Mouse (Mus musculus): ENCODE results near the gene Kcng1. TPM values are rescaled to one million over a fixed set of nuclear protein-coding genes. Genes with fewer than 3 reads are reported as not detected.

Gene Kcng1
- total and polyA plus RNA-seq, 3 experiments, result 0.16 TPM; not detected in 2

- Histone ChIP-seq H3K36me3 (replicated peaks in 1 of 2; ENCODE audit: control insufficient read depth in 1 of 2, insufficient read depth in 1 of 2, low read length in 1 of 2) (peaks cover 0 to 7% of the 10 kb centered on the region in 2 experiments), H3K27ac (ENCODE audit: insufficient read depth, low read depth) (no peak overlapping the region), H3K9ac (ENCODE audit: insufficient read depth, low read depth) (no peak overlapping the region), H3K4me3 (replicated peaks in 1 of 3; ENCODE audit: low read depth in 2 of 3, low read length in 2 of 3, poor library complexity in 1 of 3) (no peak overlapping the region), H3K27me3 (replicated peaks) (peaks cover 41% of the 10 kb centered on the region), H3K79me2 (replicated peaks; ENCODE audit: control insufficient read depth, extremely low read depth, insufficient read depth, poor library complexity, severe bottlenecking) (no peaks in the 10 kb centered on the region), H3K4me1 (ENCODE audit: control insufficient read depth in 1 of 2, insufficient read depth in 2 of 2) (no peaks in the 10 kb centered on the region), H3K4me2 (ENCODE audit: insufficient read depth, low read depth, poor library complexity, severe bottlenecking) (no peak overlapping the region), H3K9me3 (replicated peaks; ENCODE audit: low read length) (peaks cover 8% of the 10 kb centered on the region)
- DNase-seq (ENCODE audit: extremely low read depth), result no peak
- TF ChIP-seq BHLHE40 (IDR thresholded peaks at IDR 0.05; ENCODE audit: low read depth, low read length), result no peak
- TF ChIP-seq MAFK (IDR thresholded peaks at IDR 0.05; ENCODE audit: insufficient replicate concordance, low read length), result no peak
- no peak for TF ChIP-seq NRF1 (IDR thresholded peaks at IDR 0.05; ENCODE audit: low read depth, low read length)
- no peak for TF ChIP-seq RAD21 (IDR thresholded peaks at IDR 0.05; ENCODE audit: low read depth, low read length)
- no peak for TF ChIP-seq ZKSCAN1 (IDR thresholded peaks at IDR 0.05; ENCODE audit: borderline replicate concordance, low read depth, low read length)
- no peak for TF ChIP-seq MYC (IDR thresholded peaks at IDR 0.05; ENCODE audit: low read depth, low read length)
- no peak for TF ChIP-seq RCOR1 (conservative IDR thresholded peaks at IDR 0.05; ENCODE audit: low read depth, low read length)
- TF ChIP-seq SIN3A (IDR thresholded peaks at IDR 0.05; ENCODE audit: low read length), result no peak
- TF ChIP-seq JUND (conservative IDR thresholded peaks at IDR 0.05; ENCODE audit: low read depth, low read length), result no peak
- no peak for TF ChIP-seq GABPA (IDR thresholded peaks at IDR 0.05; ENCODE audit: insufficient replicate concordance, low read depth, low read length)
- no peak for TF ChIP-seq CTCF (conservative IDR thresholded peaks at IDR 0.05 in 1 of 2, IDR thresholded peaks at IDR 0.05 in 1 of 2; ENCODE audit: low read depth in 2 of 2, low read length in 2 of 2)
- TF ChIP-seq CHD1 (IDR thresholded peaks at IDR 0.05; ENCODE audit: low read depth, low read length), result no peak
- no peak for TF ChIP-seq POLR2AphosphoS2 (IDR thresholded peaks at IDR 0.05; ENCODE audit: low read depth, low read length)
- no peak for TF ChIP-seq EP300 (IDR thresholded peaks at IDR 0.05; ENCODE audit: low read length)
- TF ChIP-seq TCF12 (IDR thresholded peaks at IDR 0.05; ENCODE audit: low read depth, low read length), result no peak
- no peak for TF ChIP-seq ETS1 (conservative IDR thresholded peaks at IDR 0.05; ENCODE audit: low read depth, low read length)
- TF ChIP-seq SMC3 (IDR thresholded peaks at IDR 0.05; ENCODE audit: low read depth, low read length), result no peak
- TF ChIP-seq JUN (IDR thresholded peaks at IDR 0.05; ENCODE audit: insufficient read depth, low read depth, low read length), result no peak
- dilution Hi-C loops (cut with MboI; ENCODE audit: extremely low pct_ligation_motif_present, extremely low pct_unique_long_range_greater_than_20kb, low sequenced_read_pairs) (no loop called here), in situ Hi-C loops (cut with MboI; ENCODE audit: low pct_ligation_motif_present, low pct_unique_long_range_greater_than_20kb, low sequenced_read_pairs) (no loop called here)
Measured at GRCm38 (mm10) chr2:168238335-168238734, 43.2 kb downstream of the Kcng1 start.

GRCm38 (mm10) chr2:168233286-168233685 is 48.2 kb downstream of the Kcng1 start:
- no peak overlapping the region for H3K4me3 ChIP-seq (replicated peaks in 1 of 3; ENCODE audit: low read depth in 2 of 3, low read length in 2 of 3, poor library complexity in 1 of 3)
- dilution Hi-C loops (cut with MboI; ENCODE audit: extremely low pct_ligation_motif_present, extremely low pct_unique_long_range_greater_than_20kb, low sequenced_read_pairs), result no loop called here
- no peak for TF ChIP-seq SIN3A (IDR thresholded peaks at IDR 0.05; ENCODE audit: low read length)
- TF ChIP-seq USF2 (conservative IDR thresholded peaks at IDR 0.05; ENCODE audit: low read depth, low read length), result no peak
- TF ChIP-seq HCFC1 (IDR thresholded peaks at IDR 0.05; ENCODE audit: low read depth, low read length), result no peak
- TF ChIP-seq EP300 (IDR thresholded peaks at IDR 0.05; ENCODE audit: low read length), result no peak
- TF ChIP-seq TBP (conservative IDR thresholded peaks at IDR 0.05; ENCODE audit: low read depth, low read length), result no peak
- no peak for TF ChIP-seq MAX (IDR thresholded peaks at IDR 0.05; ENCODE audit: low read length)
- no peak for DNase-seq (ENCODE audit: extremely low read depth)
- H3K36me3 ChIP-seq (replicated peaks in 1 of 2; ENCODE audit: control insufficient read depth in 1 of 2, insufficient read depth in 1 of 2, low read length in 1 of 2), result peaks cover 0 to 24% of the 10 kb centered on the region in 2 experiments
- H3K79me2 ChIP-seq (replicated peaks; ENCODE audit: control insufficient read depth, extremely low read depth, insufficient read depth, poor library complexity, severe bottlenecking), result peaks cover 29% of the 10 kb centered on the region
- H3K9ac ChIP-seq (ENCODE audit: insufficient read depth, low read depth), result no peak overlapping the region
- in situ Hi-C loops (cut with MboI; ENCODE audit: low pct_ligation_motif_present, low pct_unique_long_range_greater_than_20kb, low sequenced_read_pairs), result no loop called here
- H3K4me2 ChIP-seq (ENCODE audit: insufficient read depth, low read depth, poor library complexity, severe bottlenecking), result no peak overlapping the region
- peaks cover 9 to 25% of the 10 kb centered on the region in 2 experiments for H3K4me1 ChIP-seq (ENCODE audit: control insufficient read depth in 1 of 2, insufficient read depth in 2 of 2)
- peaks cover 3% of the 10 kb centered on the region for H3K9me3 ChIP-seq (replicated peaks; ENCODE audit: low read length)
- no peak overlapping the region for H3K27ac ChIP-seq (ENCODE audit: insufficient read depth, low read depth)
- peaks cover 6% of the 10 kb centered on the region for H3K27me3 ChIP-seq (replicated peaks)

Data from CH12.LX (cell line).